Comparison of ENCODE assay signal across 8 mouse cellular contexts in the genomic region with DNA sequence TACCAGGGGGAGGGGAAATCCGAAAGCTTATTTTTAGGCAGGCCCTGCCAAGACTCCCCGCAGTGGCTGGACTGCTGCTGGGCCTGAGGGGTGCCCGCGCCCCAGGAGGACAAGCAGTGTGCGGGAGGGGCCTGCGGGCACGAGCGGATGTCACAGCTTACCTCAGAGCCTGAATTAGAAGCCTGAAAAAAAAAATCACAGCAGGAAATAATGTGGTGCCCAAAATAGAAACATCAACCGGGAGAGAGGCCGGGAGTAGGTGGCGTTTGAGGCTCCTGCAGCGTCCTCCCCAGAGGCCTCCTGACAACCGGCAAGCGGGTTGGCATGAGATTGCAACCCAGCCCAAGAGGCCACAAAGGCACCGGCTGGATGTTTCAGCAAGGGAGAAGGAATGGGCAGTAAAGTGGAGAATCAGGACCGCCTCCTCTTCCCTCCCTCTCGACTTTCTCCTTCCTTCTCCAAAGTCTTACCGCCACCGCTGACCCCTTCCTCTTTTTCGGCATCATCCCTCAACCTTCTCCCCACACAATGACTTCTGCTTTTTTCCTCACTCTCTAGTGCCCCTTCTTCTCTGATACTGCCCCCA. TPM values are rescaled to one million over a fixed set of nuclear protein-coding genes. Genes with fewer than 3 reads are reported as not detected.
DNase-seq lines count a peak whose midpoint lies in the region; ATAC-seq and TF ChIP-seq lines count a peak whose summit lies in the region.

No protein-coding gene starts in this region.

- H3K9ac ChIP-seq in forebrain, postnatal 0 days = peak overlapping the region; percentile 31; the same call in 1 of the 2 replicates
- H3K9ac ChIP-seq in hindbrain, embryonic 12.5 days = 0 out of 2 replicates have a peak overlapping the region, but pooled peaks have one; percentile 27
- H3K9ac ChIP-seq in stomach, embryonic 14.5 days (replicated peaks; ENCODE audit: low read depth, low read length) = no peak overlapping the region

- DNase-seq in adrenal gland, postnatal 25 days = peak; percentile 51
- DNase-seq in forebrain, postnatal 0 days = peak; percentile 6
- DNase-seq in left cerebral cortex, postnatal 14 days (ENCODE audit: low spot score in 2 of 2) = peak; percentile 52 to 58
- no peak for DNase-seq in ovary, adult 18-20 months (ENCODE audit: low spot score)

- WGBS in forebrain, postnatal 0 days = 12% methylated on average over 20 of the region's 20 CpGs
- 16% methylated on average over 20 of the region's 20 CpGs for WGBS in hindbrain, embryonic 12.5 days
- 20% methylated on average over 18 of the region's 20 CpGs for WGBS in stomach, embryonic 14.5 days

- peak; percentile 23 for ATAC-seq in forebrain, postnatal 0 days
- no peak for ATAC-seq in hindbrain, embryonic 12.5 days (ENCODE audit: low FRiP score)
- ATAC-seq in megakaryocyte, adult 5-6 weeks (ENCODE audit: poor library complexity, severe bottlenecking) = peak; percentile 84
- ATAC-seq in stomach, embryonic 14.5 days (ENCODE audit: insufficient number of reproducible peaks, insufficient read depth, low FRiP score, low read depth) = no peak

- intact Hi-C loops in left cerebral cortex, postnatal 14 days (cut with DNase I) = no loop called here

- no peaks in the 10 kb centered on the region for H3K9me3 ChIP-seq in E14TG2a.4 (ENCODE audit: low read length)
- H3K9me3 ChIP-seq in forebrain, postnatal 0 days (ENCODE audit: low read length) = no peaks in the 10 kb centered on the region
- no peaks in the 10 kb centered on the region for H3K9me3 ChIP-seq in hindbrain, embryonic 12.5 days (replicated peaks)
- H3K9me3 ChIP-seq in stomach, embryonic 14.5 days (ENCODE audit: control insufficient read depth, low read depth, low read length) = no peaks in the 10 kb centered on the region

- peaks cover 17% of the 10 kb centered on the region for H3K4me1 ChIP-seq in E14TG2a.4 (replicated peaks; ENCODE audit: low read depth, low read length)
- H3K4me1 ChIP-seq in forebrain, postnatal 0 days (ENCODE audit: insufficient read depth) = peaks cover 4% of the 10 kb centered on the region; the same call in 1 of the 2 replicates
- peaks cover 11% of the 10 kb centered on the region for H3K4me1 ChIP-seq in hindbrain, embryonic 12.5 days
- H3K4me1 ChIP-seq in stomach, embryonic 14.5 days (ENCODE audit: control insufficient read depth, insufficient read depth, low read length) = peaks cover 5% of the 10 kb centered on the region

- TF ChIP-seq CTCF in E14TG2a.4 (conservative IDR thresholded peaks at IDR 0.05; ENCODE audit: low read length) = no peak
- TF ChIP-seq CTCF in forebrain, postnatal 0 days (IDR thresholded peaks at IDR 0.05; ENCODE audit: low read depth) = no peak

- H3K27ac ChIP-seq in forebrain, postnatal 0 days (ENCODE audit: low read depth, low read length) = no peak overlapping the region
- H3K27ac ChIP-seq in hindbrain, embryonic 12.5 days = no peak overlapping the region
- H3K27ac ChIP-seq in stomach, embryonic 14.5 days (ENCODE audit: low read length) = peak overlapping the region; percentile 49; the same call in 1 of the 2 replicates

- H3K36me3 ChIP-seq in E14TG2a.4 (ENCODE audit: insufficient read depth, low read length) = no peaks in the 10 kb centered on the region
- H3K36me3 ChIP-seq in forebrain, postnatal 0 days (ENCODE audit: insufficient read depth) = no peaks in the 10 kb centered on the region
- H3K36me3 ChIP-seq in hindbrain, embryonic 12.5 days = no peaks in the 10 kb centered on the region; the same call in 1 of the 2 replicates
- no peaks in the 10 kb centered on the region for H3K36me3 ChIP-seq in stomach, embryonic 14.5 days (ENCODE audit: control insufficient read depth, insufficient read depth, low read length)

- peak overlapping the region; percentile 64 for H3K4me3 ChIP-seq in E14TG2a.4 (replicated peaks; ENCODE audit: low read length)
- H3K4me3 ChIP-seq in forebrain, postnatal 0 days (ENCODE audit: low read depth, low read length) = 0 out of 2 replicates have a peak overlapping the region, but pooled peaks have one; percentile 9
- H3K4me3 ChIP-seq in hindbrain, embryonic 12.5 days = no peak overlapping the region
- H3K4me3 ChIP-seq in stomach, embryonic 14.5 days (ENCODE audit: low read depth, low read length) = no peak overlapping the region

- H3K27me3 ChIP-seq in E14TG2a.4 (ENCODE audit: insufficient read depth, low read length) = peaks cover 15% of the 10 kb centered on the region
- H3K27me3 ChIP-seq in forebrain, postnatal 0 days (ENCODE audit: insufficient read depth, low read length) = no peaks in the 10 kb centered on the region
- no peaks in the 10 kb centered on the region for H3K27me3 ChIP-seq in hindbrain, embryonic 12.5 days
- H3K27me3 ChIP-seq in stomach, embryonic 14.5 days (ENCODE audit: control insufficient read depth, insufficient read depth, low read length) = no peaks in the 10 kb centered on the region

- peak overlapping the region; percentile 35 for H3K4me2 ChIP-seq in forebrain, postnatal 0 days (ENCODE audit: low read depth)
- H3K4me2 ChIP-seq in hindbrain, embryonic 12.5 days (replicated peaks) = peak overlapping the region; percentile 27
- peak overlapping the region; percentile 21 for H3K4me2 ChIP-seq in stomach, embryonic 14.5 days (replicated peaks; ENCODE audit: low read depth, low read length)

RNA-seq across cellular contexts. Expression of a gene that starts 25.6 kb away (rescaled TPM):
- 408 and 439 TPM in 2 replicates for total RNA-seq in adrenal gland, postnatal 25 days (2021)
- 166 and 203 TPM in 2 replicates for total RNA-seq in forebrain, postnatal 0 days (2014; rRNA removed)
- 295 and 354 TPM in 2 replicates for polyA plus RNA-seq in forebrain, postnatal 0 days (2015; fragmentation: Nextera tagmentation; extraction: Ambion mirVana)
- polyA plus RNA-seq in hindbrain, embryonic 12.5 days (2016; fragmentation: Nextera tagmentation; extraction: Ambion mirVana) = 193 and 201 TPM in 2 replicates
- total RNA-seq in left cerebral cortex, postnatal 14 days (2021) = 100 to 1,000 TPM; 113 to 114 TPM
- total RNA-seq in megakaryocyte, adult 5-6 weeks (2015) = 754 and 797 TPM in 2 replicates
- total RNA-seq in megakaryocyte, adult 5-6 weeks (2017) = 428 and 432 TPM in 2 replicates
- polyA plus RNA-seq in stomach, embryonic 14.5 days (2014; fragmentation: Nextera tagmentation; extraction: Ambion mirVana) = 301 and 326 TPM in 2 replicates

RNA-seq across cellular contexts. Expression of a gene that starts 43.5 kb away (rescaled TPM):
- total RNA-seq in adrenal gland, postnatal 25 days (2021) = 16.3 and 23.0 TPM in 2 replicates
- 25.2 and 29.6 TPM in 2 replicates for total RNA-seq in forebrain, postnatal 0 days (2014; rRNA removed)
- polyA plus RNA-seq in forebrain, postnatal 0 days (2015; fragmentation: Nextera tagmentation; extraction: Ambion mirVana) = 10.6 and 19.7 TPM in 2 replicates
- polyA plus RNA-seq in hindbrain, embryonic 12.5 days (2016; fragmentation: Nextera tagmentation; extraction: Ambion mirVana) = 28.5 and 34.1 TPM in 2 replicates
- 10 to 100 TPM; 16.9 to 17.1 TPM for total RNA-seq in left cerebral cortex, postnatal 14 days (2021)
- 11.2 and 14.0 TPM in 2 replicates for total RNA-seq in megakaryocyte, adult 5-6 weeks (2015)
- 14.1 and 18.5 TPM in 2 replicates for total RNA-seq in megakaryocyte, adult 5-6 weeks (2017)
- polyA plus RNA-seq in stomach, embryonic 14.5 days (2014; fragmentation: Nextera tagmentation; extraction: Ambion mirVana) = 20.7 and 21.4 TPM in 2 replicates

RNA-seq across cellular contexts. Expression of a gene that starts 44.3 kb away (rescaled TPM):
- 35.7 and 38.4 TPM in 2 replicates for total RNA-seq in adrenal gland, postnatal 25 days (2021)
- 29.3 and 36.9 TPM in 2 replicates for total RNA-seq in forebrain, postnatal 0 days (2014; rRNA removed)
- 16.6 and 25.6 TPM in 2 replicates for polyA plus RNA-seq in forebrain, postnatal 0 days (2015; fragmentation: Nextera tagmentation; extraction: Ambion mirVana)
- polyA plus RNA-seq in hindbrain, embryonic 12.5 days (2016; fragmentation: Nextera tagmentation; extraction: Ambion mirVana) = 35.2 and 40.1 TPM in 2 replicates
- 10 to 100 TPM; 47.1 to 50.7 TPM for total RNA-seq in left cerebral cortex, postnatal 14 days (2021)
- 41.3 and 50.5 TPM in 2 replicates for total RNA-seq in megakaryocyte, adult 5-6 weeks (2015)
- total RNA-seq in megakaryocyte, adult 5-6 weeks (2017) = 44.2 and 54.6 TPM in 2 replicates
- 30.5 and 35.5 TPM in 2 replicates for polyA plus RNA-seq in stomach, embryonic 14.5 days (2014; fragmentation: Nextera tagmentation; extraction: Ambion mirVana)

Comparison
In these comparisons a context has a peak if more than half of its experiments do, and no peak if none do; other contexts are left out.
1. H3K4me3 ChIP-seq: peak in E14TG2a.4 (single experiment) and forebrain, postnatal 0 days (single experiment); none in hindbrain, embryonic 12.5 days (single experiment) and stomach, embryonic 14.5 days (single experiment).
2. ATAC-seq: peak in forebrain, postnatal 0 days (single experiment) and megakaryocyte, adult 5-6 weeks (single experiment); none in hindbrain, embryonic 12.5 days (single experiment) and stomach, embryonic 14.5 days (single experiment).
3. Peak in every context shown above with its lines, with median percentiles within 50 percentile points of each other: H3K4me2 ChIP-seq.